Mouse (Mus musculus): Measurements from ENCODE around the gene Mmab. TPM values are rescaled to one million over a fixed set of nuclear protein-coding genes. Genes with fewer than 3 reads are reported as not detected.

Gene Mmab
- polyA plus RNA-seq, 1 experiment, result 6.7 TPM

DNA sequence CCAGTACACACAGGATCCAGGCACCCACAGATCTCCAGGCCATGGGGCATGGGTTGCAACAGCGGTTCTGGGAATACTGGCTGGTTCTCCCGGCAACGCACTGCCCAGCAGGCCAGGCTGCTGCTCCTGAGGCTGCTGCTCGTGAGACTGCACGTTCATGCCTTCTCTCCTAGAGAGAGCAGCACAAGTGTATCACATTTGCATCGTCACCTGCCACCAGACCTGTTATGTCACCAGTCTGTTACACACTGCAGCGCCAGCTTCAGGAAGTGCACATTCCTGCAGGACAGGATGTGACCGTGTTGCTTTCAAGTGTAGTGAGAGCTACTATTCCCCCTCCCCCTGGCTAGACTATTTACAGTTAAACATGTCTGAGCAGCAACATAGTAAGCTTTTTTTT lies 27.0 kb downstream of the Mmab start:
- no peak overlapping the region for H3K27ac ChIP-seq (ENCODE audit: insufficient read depth, low read depth, low read length)
- peaks cover 80% of the 10 kb centered on the region for H3K36me3 ChIP-seq (ENCODE audit: control insufficient read depth, insufficient read depth, low read length)
- no peak overlapping the region for H3K4me3 ChIP-seq (ENCODE audit: low read depth, low read length)
- H3K27me3 ChIP-seq (ENCODE audit: control insufficient read depth, insufficient read depth, low read length), result no peaks in the 10 kb centered on the region
- TF ChIP-seq CTCF (IDR thresholded peaks at IDR 0.05; ENCODE audit: extremely low read depth, insufficient read length, insufficient replicate concordance, low read depth, low read length), result no peak
- no peak for TF ChIP-seq POLR2A (IDR thresholded peaks at IDR 0.05; ENCODE audit: low read depth, low read length)
- WGBS, result 78% methylated on average over 8 of the region's 8 CpGs
- no peaks in the 10 kb centered on the region for H3K4me1 ChIP-seq (ENCODE audit: control insufficient read depth, insufficient read depth, insufficient read length, low read length)

- no peak overlapping the region for H3K4me3 ChIP-seq (ENCODE audit: low read depth, low read length)
- no peaks in the 10 kb centered on the region for H3K27me3 ChIP-seq (ENCODE audit: control insufficient read depth, insufficient read depth, low read length)
- H3K4me1 ChIP-seq (ENCODE audit: control insufficient read depth, insufficient read depth, insufficient read length, low read length), result no peaks in the 10 kb centered on the region
- H3K36me3 ChIP-seq (ENCODE audit: control insufficient read depth, insufficient read depth, low read length), result peaks cover 88% of the 10 kb centered on the region
- H3K27ac ChIP-seq (ENCODE audit: insufficient read depth, low read depth, low read length), result no peak overlapping the region
- TF ChIP-seq CTCF (IDR thresholded peaks at IDR 0.05; ENCODE audit: extremely low read depth, insufficient read length, insufficient replicate concordance, low read depth, low read length) (no peak), POLR2A (IDR thresholded peaks at IDR 0.05; ENCODE audit: low read depth, low read length) (no peak)
- 93% methylated on average over 5 of the region's 5 CpGs for WGBS
Observed at GRCm38 (mm10) chr5:114415606-114416005, 28.3 kb downstream of the Mmab start.

DNA sequence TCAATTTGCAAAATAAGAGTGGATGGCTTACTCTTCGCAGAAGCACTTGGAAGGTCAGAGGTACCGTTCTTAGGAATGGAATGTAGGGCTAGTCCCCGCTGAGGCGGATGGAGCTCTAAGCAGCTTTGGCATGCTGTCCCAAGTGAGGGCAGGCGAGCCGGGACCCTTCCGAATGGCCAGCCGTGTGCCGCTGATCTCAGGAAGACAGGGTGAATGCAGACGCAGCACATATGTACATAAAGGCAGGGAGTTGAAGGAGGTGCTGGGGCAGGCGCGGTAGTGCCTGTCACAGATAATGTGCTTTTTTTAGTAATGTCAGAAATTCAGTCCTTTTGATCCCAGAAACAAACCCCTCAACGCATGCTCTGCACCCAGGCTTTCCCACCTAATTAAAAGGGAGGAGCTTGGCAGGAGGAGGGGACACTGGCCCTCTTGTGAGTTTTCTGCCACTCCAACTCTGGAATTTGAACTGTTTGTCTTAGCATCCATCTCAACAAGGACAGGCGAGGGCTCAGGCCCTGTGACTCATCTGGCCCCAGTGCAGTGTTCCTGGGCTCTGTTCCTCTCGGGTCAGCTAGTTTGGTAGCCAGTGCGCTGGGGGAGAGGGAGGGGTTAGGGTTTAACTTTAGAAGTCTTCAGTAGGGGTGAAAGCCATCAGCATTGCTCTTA lies 30.7 kb downstream of the Mmab start:
- Histone ChIP-seq H3K4me3 (ENCODE audit: low read depth, low read length) (no peak overlapping the region), H3K4me1 (ENCODE audit: control insufficient read depth, insufficient read depth, insufficient read length, low read length) (no peaks in the 10 kb centered on the region), H3K36me3 (ENCODE audit: control insufficient read depth, insufficient read depth, low read length) (peaks cover 91% of the 10 kb centered on the region), H3K27ac (ENCODE audit: insufficient read depth, low read depth, low read length) (no peak overlapping the region), H3K27me3 (ENCODE audit: control insufficient read depth, insufficient read depth, low read length) (no peaks in the 10 kb centered on the region)
- WGBS, result 78% methylated on average over 16 of the region's 16 CpGs
- no peak for TF ChIP-seq POLR2A (IDR thresholded peaks at IDR 0.05; ENCODE audit: low read depth, low read length)
- TF ChIP-seq CTCF (IDR thresholded peaks at IDR 0.05; ENCODE audit: extremely low read depth, insufficient read length, insufficient replicate concordance, low read depth, low read length), result no peak

DNA sequence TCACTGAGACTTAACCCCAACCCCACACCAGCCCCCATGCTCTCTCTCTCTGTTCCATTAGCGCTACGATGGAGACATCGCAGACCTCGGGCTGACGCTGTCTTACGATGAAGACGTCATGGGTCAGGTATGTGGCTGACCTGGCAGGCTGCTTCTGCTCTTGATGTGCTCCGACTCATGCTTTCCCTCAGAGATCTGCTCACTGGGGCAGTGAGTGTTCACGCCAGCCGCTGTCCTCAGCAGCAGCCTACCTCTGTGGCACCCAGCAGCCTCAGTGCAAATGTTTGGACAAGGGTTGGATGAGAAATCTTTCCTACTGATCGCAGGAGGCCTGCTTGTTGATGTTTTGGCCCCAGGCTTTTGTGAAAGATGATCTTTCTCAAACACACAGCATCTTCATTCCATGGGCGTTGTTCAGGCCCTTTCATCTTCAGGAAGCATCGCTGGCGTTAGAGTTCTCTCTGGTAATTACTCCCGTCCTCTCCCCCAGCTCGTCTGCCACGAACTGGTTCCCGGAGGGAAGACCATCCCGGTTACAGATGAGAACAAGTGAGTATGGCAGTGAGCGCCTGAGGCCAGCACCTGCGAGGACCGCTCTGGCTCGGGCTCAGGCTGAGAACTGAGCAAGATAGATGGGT lies 31.4 kb downstream of the Mmab start:
- TF ChIP-seq POLR2A (IDR thresholded peaks at IDR 0.05; ENCODE audit: low read depth, low read length), result no peak
- TF ChIP-seq CTCF (IDR thresholded peaks at IDR 0.05; ENCODE audit: extremely low read depth, insufficient read length, insufficient replicate concordance, low read depth, low read length), result no peak
- 81% methylated on average over 23 of the region's 23 CpGs for WGBS
- Histone ChIP-seq H3K4me3 (ENCODE audit: low read depth, low read length) (no peak overlapping the region), H3K27ac (ENCODE audit: insufficient read depth, low read depth, low read length) (no peak overlapping the region), H3K27me3 (ENCODE audit: control insufficient read depth, insufficient read depth, low read length) (no peaks in the 10 kb centered on the region), H3K36me3 (ENCODE audit: control insufficient read depth, insufficient read depth, low read length) (peaks cover 92% of the 10 kb centered on the region), H3K4me1 (ENCODE audit: control insufficient read depth, insufficient read depth, insufficient read length, low read length) (no peaks in the 10 kb centered on the region)

DNA sequence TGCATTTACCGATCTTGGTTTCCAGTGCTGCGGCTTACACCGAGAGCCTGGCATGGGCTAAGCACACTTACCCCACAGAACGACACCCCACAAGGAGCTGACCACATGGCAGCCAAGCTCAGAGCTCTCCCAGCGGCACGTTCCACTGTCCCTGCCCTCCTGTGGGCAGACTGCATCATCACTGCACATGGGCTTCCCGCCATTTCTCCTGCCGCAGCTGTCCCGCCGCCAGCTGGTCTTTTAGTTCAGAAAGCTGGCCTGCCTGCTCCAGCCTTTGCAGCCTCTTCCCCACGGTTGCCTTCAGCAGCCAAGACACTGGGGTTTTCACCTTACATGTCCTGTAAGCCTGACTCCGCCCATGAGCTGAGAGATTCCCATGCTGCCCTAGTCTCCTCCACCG lies 33.4 kb downstream of the Mmab start:
- 88% methylated on average over 13 of the region's 13 CpGs for WGBS
- peaks cover 93% of the 10 kb centered on the region for H3K36me3 ChIP-seq (ENCODE audit: control insufficient read depth, insufficient read depth, low read length)

DNA sequence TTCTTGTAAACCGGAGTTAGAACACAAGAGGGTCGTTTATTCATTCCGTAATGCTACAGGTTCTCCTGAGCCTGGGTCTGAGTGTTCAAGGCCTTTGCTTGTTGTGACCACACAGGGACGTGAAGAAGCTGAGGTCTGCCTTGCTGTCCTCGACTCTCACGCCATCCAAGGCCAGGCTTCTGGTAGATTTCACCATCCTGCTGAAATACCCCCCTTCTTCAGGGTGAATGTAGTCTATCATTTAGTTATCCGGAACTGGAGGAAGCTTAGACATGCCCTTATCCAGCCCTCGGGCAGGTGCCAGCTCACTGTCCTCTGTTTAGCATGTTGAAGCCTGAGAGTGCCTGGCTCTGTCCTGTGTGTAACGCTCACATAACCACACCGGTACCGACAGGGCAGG lies 35.0 kb downstream of the Mmab start:
- Histone ChIP-seq H3K36me3 (ENCODE audit: control insufficient read depth, insufficient read depth, low read length) (peaks cover 97% of the 10 kb centered on the region), H3K27ac (ENCODE audit: insufficient read depth, low read depth, low read length) (no peak overlapping the region), H3K27me3 (ENCODE audit: control insufficient read depth, insufficient read depth, low read length) (no peaks in the 10 kb centered on the region), H3K4me3 (ENCODE audit: low read depth, low read length) (no peak overlapping the region), H3K4me1 (ENCODE audit: control insufficient read depth, insufficient read depth, insufficient read length, low read length) (no peaks in the 10 kb centered on the region)
- WGBS, result 92% methylated on average over 11 of the region's 11 CpGs
- TF ChIP-seq POLR2A (IDR thresholded peaks at IDR 0.05; ENCODE audit: low read depth, low read length) (no peak), CTCF (IDR thresholded peaks at IDR 0.05; ENCODE audit: extremely low read depth, insufficient read length, insufficient replicate concordance, low read depth, low read length) (no peak)

More for the DNA sequence above, 33.4 kb downstream of the Mmab start:
- Histone ChIP-seq H3K4me1 (ENCODE audit: control insufficient read depth, insufficient read depth, insufficient read length, low read length) (no peaks in the 10 kb centered on the region), H3K27me3 (ENCODE audit: control insufficient read depth, insufficient read depth, low read length) (no peaks in the 10 kb centered on the region), H3K4me3 (ENCODE audit: low read depth, low read length) (no peak overlapping the region), H3K27ac (ENCODE audit: insufficient read depth, low read depth, low read length) (no peak overlapping the region)
- TF ChIP-seq CTCF (IDR thresholded peaks at IDR 0.05; ENCODE audit: extremely low read depth, insufficient read length, insufficient replicate concordance, low read depth, low read length) (no peak), POLR2A (IDR thresholded peaks at IDR 0.05; ENCODE audit: low read depth, low read length) (no peak)

GRCm38 (mm10) chr5:114407810-114408209 lies 36.0 kb downstream of the Mmab start:
- H3K36me3 ChIP-seq (ENCODE audit: control insufficient read depth, insufficient read depth, low read length), result peaks cover 98% of the 10 kb centered on the region
- H3K4me3 ChIP-seq (ENCODE audit: low read depth, low read length), result no peak overlapping the region
- H3K27me3 ChIP-seq (ENCODE audit: control insufficient read depth, insufficient read depth, low read length), result no peaks in the 10 kb centered on the region

More at GRCm38 (mm10) chr5:114407810-114408209, 36.0 kb downstream of the Mmab start:
- TF ChIP-seq CTCF (IDR thresholded peaks at IDR 0.05; ENCODE audit: extremely low read depth, insufficient read length, insufficient replicate concordance, low read depth, low read length), result no peak
- TF ChIP-seq POLR2A (IDR thresholded peaks at IDR 0.05; ENCODE audit: low read depth, low read length), result no peak
- Histone ChIP-seq H3K4me1 (ENCODE audit: control insufficient read depth, insufficient read depth, insufficient read length, low read length) (no peaks in the 10 kb centered on the region), H3K27ac (ENCODE audit: insufficient read depth, low read depth, low read length) (no peak overlapping the region)
- WGBS, result 91% methylated on average over 9 of the region's 9 CpGs

Measured in small intestine, adult 2 months (tissue).